Mouse (Mus musculus) MEL (cell line): ENCODE measurements around the gene Celsr1. TPM values are rescaled to one million over a fixed set of nuclear protein-coding genes. Genes with fewer than 3 reads are reported as not detected.
A peak's percentile ranks its signal among the peaks of the same experiment; 100 is the strongest.

Experiments used
- DNase-seq: peaks from one replicate; pipeline ENCODE4 v3.0.0; 2011; ENCODE audit warnings: low read depth, low spot score
- H3K27ac ChIP-seq: 2 replicates; pipeline ENCODE4 v1.5.1; 2012; ENCODE audit warnings: low read depth, mild to moderate bottlenecking, control low read depth, low read length, moderate library complexity; ENCODE audit not compliant: control insufficient read depth
- H3K27me3 ChIP-seq, 2 experiments: fragments of 150-350 bp in 1 of 2; sonication (generic) in 1 of 2; 2 replicates each; pipeline ENCODE4 v1.6.1; 2012; ENCODE audit warnings: low read length in 2 of 2, mild to moderate bottlenecking in 2 of 2, improper control_type of control experiment in 1 of 2, moderate library complexity in 1 of 2; ENCODE audit not compliant: insufficient read depth in 2 of 2, control insufficient read depth in 1 of 2
- H3K36me3 ChIP-seq, 2 experiments: 2 replicates each; pipeline ENCODE4 v1.6.1; 2012 to 2014; ENCODE audit warnings: low read length in 2 of 2, improper control_type of control experiment in 1 of 2, inconsistent platforms in 1 of 2, mild to moderate bottlenecking in 1 of 2; ENCODE audit not compliant: insufficient read depth in 2 of 2, control insufficient read depth in 1 of 2
- H3K4me1 ChIP-seq, 2 experiments: fragments of 150-350 bp in 1 of 2; sonication (generic) in 1 of 2; 2 replicates each; pipeline ENCODE4 v1.6.1; 2012; ENCODE audit warnings: low read length in 2 of 2, improper control_type of control experiment in 1 of 2, mild to moderate bottlenecking in 1 of 2; ENCODE audit not compliant: insufficient read depth in 2 of 2, control insufficient read depth in 1 of 2
- H3K4me3 ChIP-seq, 2 experiments: fragments of 150-350 bp in 1 of 2; sonication (generic) in 1 of 2; 2 replicates each; pipeline ENCODE4 v1.5.1; 2012; ENCODE audit warnings: low read depth in 2 of 2, low read length in 2 of 2, mild to moderate bottlenecking in 2 of 2, moderate library complexity in 2 of 2, control low read depth in 1 of 2, improper control_type of control experiment in 1 of 2; ENCODE audit not compliant: control insufficient read depth in 1 of 2, insufficient read depth in 1 of 2
- H3K79me2 ChIP-seq: 2 replicates; pipeline ENCODE4 v1.6.1; 2012; ENCODE audit warnings: mild to moderate bottlenecking, low read length, moderate library complexity; ENCODE audit not compliant: control insufficient read depth, poor library complexity, insufficient read depth
- H3K9ac ChIP-seq: 2 replicates; pipeline ENCODE4 v1.6.1; 2012; ENCODE audit warnings: low read depth, mild to moderate bottlenecking, control low read depth, low read length, moderate library complexity; ENCODE audit not compliant: control insufficient read depth, poor library complexity, severe bottlenecking
- H3K9me3 ChIP-seq: fragments of 150-350 bp; sonication (generic); replicated peaks from 2 replicates; pipeline ENCODE4 v1.6.1; 2012; ENCODE audit warnings: mild to moderate bottlenecking, low read length, improper control_type of control experiment, moderate library complexity; ENCODE audit not compliant: insufficient read depth
- BHLHE40 ChIP-seq: IDR thresholded peaks from 2 replicates; pipeline ENCODE4 v1.6.1; 2012; ENCODE audit warnings: low read depth, mild to moderate bottlenecking, inconsistent platforms, low read length, improper control_type of control experiment, borderline replicate concordance
- CHD1 ChIP-seq: IDR thresholded peaks from 2 replicates; pipeline ENCODE4 v1.6.1; 2012; ENCODE audit warnings: low read depth, mild to moderate bottlenecking, inconsistent platforms, low read length, improper control_type of control experiment
- CTCF ChIP-seq, 3 experiments: IDR thresholded peaks in 2 of 3; conservative IDR thresholded peaks in 1 of 3; 2 replicates each; pipeline ENCODE4 v1.5.1; 2011 to 2012; ENCODE audit warnings: low read length in 3 of 3, low read depth in 2 of 3, mild to moderate bottlenecking in 2 of 3, improper control_type of control experiment in 1 of 3, inconsistent platforms in 1 of 3, mixed read lengths in 1 of 3, moderate library complexity in 1 of 3; ENCODE audit not compliant: control insufficient read depth in 1 of 3, insufficient read depth in 1 of 3, poor library complexity in 1 of 3, severe bottlenecking in 1 of 3
- E2F4 ChIP-seq: IDR thresholded peaks from 2 replicates; pipeline ENCODE4 v1.6.1; 2011; ENCODE audit warnings: low read depth, low read length, improper control_type of control experiment, borderline replicate concordance
- ELF1 ChIP-seq: IDR thresholded peaks from 2 replicates; pipeline ENCODE4 v1.6.1; 2014; ENCODE audit warnings: low read depth, mild to moderate bottlenecking, inconsistent platforms, low read length, improper control_type of control experiment, moderate library complexity
- EP300 ChIP-seq, 2 experiments: IDR thresholded peaks; 2 replicates each; pipeline ENCODE4 v1.6.1; 2011; ENCODE audit warnings: improper control_type of control experiment in 2 of 2, low read length in 2 of 2, low read depth in 1 of 2, mild to moderate bottlenecking in 1 of 2
- ETS1 ChIP-seq: IDR thresholded peaks from 2 replicates; pipeline ENCODE4 v1.6.1; 2012; ENCODE audit warnings: low read depth, mild to moderate bottlenecking, inconsistent platforms, low read length, improper control_type of control experiment, moderate library complexity
- GATA1 ChIP-seq: IDR thresholded peaks from 2 replicates; pipeline ENCODE4 v1.6.1; 2011; ENCODE audit warnings: low read depth, low read length, improper control_type of control experiment
- HCFC1 ChIP-seq: IDR thresholded peaks from 2 replicates; pipeline ENCODE4 v1.6.1; 2012; ENCODE audit warnings: low read depth, mild to moderate bottlenecking, inconsistent platforms, low read length, improper control_type of control experiment, moderate library complexity
- JUND ChIP-seq: IDR thresholded peaks from 2 replicates; pipeline ENCODE4 v1.6.1; 2011; ENCODE audit warnings: low read depth, mild to moderate bottlenecking, improper control_type of control experiment, low read length
- KAT2A ChIP-seq: conservative IDR thresholded peaks from 2 replicates; pipeline ENCODE4 v1.6.1; 2012; ENCODE audit warnings: low read depth, low read length, improper control_type of control experiment, inconsistent platforms
- MAFK ChIP-seq: IDR thresholded peaks from 2 replicates; pipeline ENCODE4 v1.6.1; 2011; ENCODE audit warnings: low read depth, mild to moderate bottlenecking, low read length, improper control_type of control experiment, borderline replicate concordance
- MEF2A ChIP-seq: IDR thresholded peaks from 2 replicates; pipeline ENCODE4 v1.6.1; 2014; ENCODE audit warnings: low read depth, mild to moderate bottlenecking, inconsistent platforms, low read length, improper control_type of control experiment; ENCODE audit not compliant: poor library complexity, insufficient replicate concordance, severe bottlenecking; ENCODE audit errors: extremely low read depth
- MXI1 ChIP-seq: IDR thresholded peaks from 2 replicates; pipeline ENCODE4 v1.6.1; 2011; ENCODE audit warnings: mild to moderate bottlenecking, low read depth, low read length, improper control_type of control experiment
- NELFE ChIP-seq: IDR thresholded peaks from 2 replicates; pipeline ENCODE4 v1.6.1; 2011; ENCODE audit warnings: low read depth, low read length, improper control_type of control experiment
- NRF1 ChIP-seq: IDR thresholded peaks from 2 replicates; pipeline ENCODE4 v1.6.1; 2014; ENCODE audit warnings: low read depth, mild to moderate bottlenecking, inconsistent platforms, low read length, improper control_type of control experiment, moderate library complexity; ENCODE audit not compliant: poor library complexity, insufficient read depth, severe bottlenecking
- POLR2A ChIP-seq, 2 experiments: IDR thresholded peaks; 2 replicates each; pipeline ENCODE4 v1.6.1; 2011 to 2012; ENCODE audit warnings: low read length in 2 of 2, mild to moderate bottlenecking in 2 of 2, control low read depth in 1 of 2, improper control_type of control experiment in 1 of 2, low read depth in 1 of 2, moderate library complexity in 1 of 2; ENCODE audit not compliant: control insufficient read depth in 1 of 2, insufficient read depth in 1 of 2, poor library complexity in 1 of 2
- RAD21 ChIP-seq: IDR thresholded peaks from 2 replicates; pipeline ENCODE4 v1.6.1; 2011; ENCODE audit warnings: mild to moderate bottlenecking, low read depth, low read length, improper control_type of control experiment
- RCOR1 ChIP-seq: IDR thresholded peaks from 2 replicates; pipeline ENCODE4 v1.6.1; 2012; ENCODE audit warnings: low read depth, mild to moderate bottlenecking, inconsistent platforms, low read length, improper control_type of control experiment
- SIN3A ChIP-seq: IDR thresholded peaks from 2 replicates; pipeline ENCODE4 v1.6.1; 2012; ENCODE audit warnings: low read length, improper control_type of control experiment, inconsistent platforms
- SMC3 ChIP-seq: IDR thresholded peaks from 2 replicates; pipeline ENCODE4 v1.6.1; 2011; ENCODE audit warnings: low read depth, low read length, improper control_type of control experiment
- TBP ChIP-seq: IDR thresholded peaks from 2 replicates; pipeline ENCODE4 v1.8.0; 2011; ENCODE audit warnings: low read depth, low read length, improper control_type of control experiment
- TCF12 ChIP-seq: IDR thresholded peaks from 2 replicates; pipeline ENCODE4 v1.6.1; 2014; ENCODE audit warnings: low read depth, mild to moderate bottlenecking, inconsistent platforms, low read length, improper control_type of control experiment, moderate library complexity
- UBTF ChIP-seq: IDR thresholded peaks from 2 replicates; pipeline ENCODE4 v1.6.1; 2012; ENCODE audit warnings: low read depth, mild to moderate bottlenecking, inconsistent platforms, low read length, improper control_type of control experiment, moderate library complexity, borderline replicate concordance; ENCODE audit not compliant: insufficient read depth
- USF2 ChIP-seq, 2 experiments: IDR thresholded peaks; 2 replicates each; pipeline ENCODE4 v1.6.1; 2011 to 2012; ENCODE audit warnings: improper control_type of control experiment in 2 of 2, low read length in 2 of 2, borderline replicate concordance in 1 of 2, inconsistent platforms in 1 of 2, low read depth in 1 of 2, mild to moderate bottlenecking in 1 of 2; ENCODE audit not compliant: insufficient read depth in 1 of 2
- ZC3H11A ChIP-seq: IDR thresholded peaks from 2 replicates; pipeline ENCODE4 v1.6.1; 2012; ENCODE audit warnings: low read depth, mild to moderate bottlenecking, inconsistent platforms, low read length, improper control_type of control experiment
- ZKSCAN1 ChIP-seq: IDR thresholded peaks from 2 replicates; pipeline ENCODE4 v1.6.1; 2012; ENCODE audit warnings: low read depth, mild to moderate bottlenecking, inconsistent platforms, low read length, improper control_type of control experiment, moderate library complexity
- ZNF384 ChIP-seq: IDR thresholded peaks from 2 replicates; pipeline ENCODE4 v1.6.1; 2012; ENCODE audit warnings: low read depth, mild to moderate bottlenecking, inconsistent platforms, low read length, improper control_type of control experiment
- polyA plus RNA-seq, 2 experiments: library from polyadenylated mRNA; stranded (reverse) in 1 of 2; unstranded in 1 of 2; fragments of >175 nt in 1 of 2; fragments of >200 nt in 1 of 2; gene quantifications; 2 replicates each; pipeline versions ENCODE4 v1.2.1 to v1.2.4; 2012; ENCODE audit warnings: low replicate concordance in 2 of 2, low read depth in 1 of 2; ENCODE audit not compliant: insufficient read length in 2 of 2, insufficient read depth in 1 of 2, missing spikeins in 1 of 2
- total RNA-seq: library from RNA; depleted of rRNA; stranded (reverse); fragments of 300-350 nt; gene quantifications from 2 replicates; pipeline ENCODE4 v1.2.3, GENCODE M21; 2012

The Celsr1 gene
- total and polyA plus RNA-seq, 3 experiments = 0.12 to 0.42 TPM; not detected in 1

DNA sequence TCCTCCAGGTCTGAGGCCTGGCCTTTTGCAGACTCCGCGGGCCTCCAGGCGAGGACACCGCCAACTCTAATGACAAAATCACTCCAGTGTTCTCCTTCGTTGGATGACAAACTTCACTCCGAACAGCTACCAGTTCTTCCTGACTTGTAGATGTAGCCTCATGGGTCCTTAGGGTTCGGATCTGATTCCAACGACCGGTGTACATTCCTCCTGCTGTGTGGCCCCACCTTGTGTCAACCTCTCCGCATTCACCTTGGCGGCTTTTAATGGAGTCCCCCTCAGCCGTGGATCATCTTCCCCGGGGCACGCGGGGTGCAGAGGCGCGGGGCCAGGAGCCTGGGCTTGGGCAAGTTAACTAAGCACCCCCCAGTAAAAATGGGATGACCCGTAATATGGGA lies 154.1 kb downstream of the Celsr1 start:
- H3K27me3 ChIP-seq = no peaks in the 10 kb centered on the region
- peak overlapping the region; percentile 91 for H3K9ac ChIP-seq
- peak overlapping the region; percentile 67 for H3K27ac ChIP-seq
- H3K79me2 ChIP-seq = peaks cover 7% of the 10 kb centered on the region
- H3K4me3 ChIP-seq = peak overlapping the region; percentile 69 to 78
- H3K4me1 ChIP-seq = peaks cover 0 to 10% of the 10 kb centered on the region in 2 experiments; a peak in 3 of 4 replicates
- DNase-seq = no peak
- no peaks in the 10 kb centered on the region for H3K9me3 ChIP-seq
- H3K36me3 ChIP-seq = peaks cover 0 to 10% of the 10 kb centered on the region in 2 experiments; a peak in 2 of 4 replicates
- peak; percentile 9; the same call in 1 of the 2 replicates for TF ChIP-seq SMC3
- TF ChIP-seq ELF1 = no peak
- no peak for TF ChIP-seq MEF2A
- TF ChIP-seq E2F4 = no peak
- TF ChIP-seq HCFC1 = no peak
- TF ChIP-seq UBTF = no peak
- no peak for TF ChIP-seq ZC3H11A
- TF ChIP-seq MAFK = no peak

DNA sequence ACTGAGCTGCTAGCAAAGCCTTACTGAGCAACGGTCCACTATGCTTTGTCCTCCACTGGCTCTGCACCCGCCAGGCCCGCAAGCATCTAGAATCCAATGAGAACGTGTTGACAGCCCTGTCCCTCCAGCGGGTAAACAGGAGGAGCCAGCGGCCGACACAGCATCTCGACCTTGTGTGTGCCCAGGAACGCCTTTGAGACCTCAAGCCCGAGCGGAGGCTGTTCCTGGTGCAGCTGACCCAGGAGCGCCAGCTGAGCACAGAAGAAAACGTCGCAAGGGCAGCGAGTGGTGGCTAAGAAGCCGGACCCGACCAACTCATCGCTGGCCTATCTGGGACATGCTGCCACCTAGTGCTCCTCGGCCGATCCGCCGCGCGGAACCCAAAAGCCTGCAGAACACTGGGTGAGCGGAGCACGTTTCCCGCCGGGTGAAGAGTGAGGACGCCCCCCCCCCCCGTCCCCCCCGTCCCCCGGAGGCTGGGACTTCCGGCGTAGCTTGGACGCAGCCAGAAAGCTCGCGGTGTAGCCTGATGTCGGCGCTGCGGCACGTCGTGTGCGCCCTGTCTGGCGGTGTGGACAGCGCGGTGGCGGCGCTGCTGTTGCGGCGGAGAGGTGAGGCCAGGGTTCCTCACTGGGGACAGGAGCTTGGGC lies 154.6 kb downstream of the Celsr1 start, which contains the start of gene Trmu:
Gene Trmu, plus strand, starts transcription at position 465 of the 650 bp plus-strand sequence.
- Histone ChIP-seq H3K27ac (peak within 1 kb of the TSS; percentile 67), H3K27me3 (no peaks in the 10 kb centered on the region), H3K4me3 (peak within 1 kb of the TSS; percentile 78 to 89), H3K79me2 (peaks cover 7% of the 10 kb centered on the region), H3K9me3 (no peaks in the 10 kb centered on the region), H3K4me1 (peaks cover 0 to 10% of the 10 kb centered on the region in 2 experiments; a peak in 3 of 4 replicates), H3K9ac (peak within 1 kb of the TSS; percentile 91), H3K36me3 (peaks cover 2 to 10% of the 10 kb centered on the region in 2 experiments; a peak in 3 of 4 replicates)
- peak; percentile 93 for DNase-seq
- TF ChIP-seq RCOR1 (peak; percentile 33; the same call in 1 of the 2 replicates), NRF1 (0 out of 2 replicates have a peak, but pooled peaks have one; percentile 14), RAD21 (peak; percentile 51), MAFK (no peak), HCFC1 (peak; percentile 85), ETS1 (0 out of 2 replicates have a peak, but pooled peaks have one; percentile 23), USF2 (IDR thresholded peaks at IDR 0.05; ENCODE audit: borderline replicate concordance in 1 of 2, insufficient read depth in 1 of 2, low read depth in 1 of 2, low read length in 2 of 2) (no peak), SMC3 (peak; percentile 65), JUND (no peak), KAT2A (no peak), BHLHE40 (peak; percentile 37; the same call in 1 of the 2 replicates), ZKSCAN1 (no peak), EP300 (IDR thresholded peaks at IDR 0.05; ENCODE audit: low read depth in 1 of 2, low read length in 2 of 2) (peak in 1 of 2 experiments; percentile 22; a peak in 1 of 4 replicates), GATA1 (no peak), TCF12 (peak; percentile 64; the same call in 1 of the 2 replicates), CTCF (IDR thresholded peaks at IDR 0.05 in 2 of 3, conservative IDR thresholded peaks at IDR 0.05 in 1 of 3; ENCODE audit: control insufficient read depth in 1 of 3, insufficient read depth in 1 of 3, low read depth in 2 of 3, low read length in 3 of 3, poor library complexity in 1 of 3, severe bottlenecking in 1 of 3) (peak; percentile 33 to 73 (median 70); a peak in 4 of 6 replicates), NELFE (peak; percentile 82), SIN3A (peak; percentile 83), TBP (peak; percentile 63), ELF1 (peak; percentile 47), UBTF (0 out of 2 replicates have a peak, but pooled peaks have one; percentile 46), POLR2A (IDR thresholded peaks at IDR 0.05; ENCODE audit: control insufficient read depth in 1 of 2, insufficient read depth in 1 of 2, low read depth in 1 of 2, low read length in 2 of 2, poor library complexity in 1 of 2) (peak; percentile 82 to 95), ZNF384 (0 out of 2 replicates have a peak, but pooled peaks have one; percentile 6), CHD1 (0 out of 2 replicates have a peak, but pooled peaks have one; percentile 8), MXI1 (peak; percentile 81)
